Mouse (Mus musculus) embryonic facial prominence, embryonic 11.5 days (tissue): ENCODE data around the gene Hist1h3e. TPM values are rescaled to one million over a fixed set of nuclear protein-coding genes. Genes with fewer than 3 reads are reported as not detected.
A peak's percentile ranks its signal among the peaks of the same experiment; 100 is the strongest.

Experiments used
- ATAC-seq: fragments of 200-750 bp; cut with Nextera tagmentation; replicated peaks from 2 replicates; pipeline ENCODE4 v1.8.0; 2017; ENCODE audit warnings: low read depth; ENCODE audit not compliant: insufficient number of reproducible peaks, low FRiP score, low TSS enrichment
- DNase-seq: peaks from one replicate; pipeline ENCODE4 v3.0.0-alpha.2; 2015; ENCODE audit warnings: low spot score
- H3K27ac ChIP-seq: fragments of 300-500 bp; sonication (generic); replicated peaks from 2 replicates; pipeline ENCODE4 v1.5.1; 2014; ENCODE audit warnings: mild to moderate bottlenecking, low read depth, low read length, control low read depth
- H3K27me3 ChIP-seq: fragments of 300-500 bp; sonication (generic); 2 replicates; pipeline ENCODE4 v1.6.1; 2014; ENCODE audit warnings: mild to moderate bottlenecking, low read length, moderate library complexity, mixed read lengths; ENCODE audit not compliant: control insufficient read depth, insufficient read depth
- H3K36me3 ChIP-seq: fragments of 300-500 bp; sonication (generic); replicated peaks from 2 replicates; pipeline ENCODE4 v1.6.1; 2014; ENCODE audit warnings: low read depth, mild to moderate bottlenecking, low read length, moderate library complexity, mixed read lengths; ENCODE audit not compliant: control insufficient read depth, insufficient read depth
- H3K4me1 ChIP-seq: fragments of 300-500 bp; sonication (generic); 2 replicates; pipeline ENCODE4 v1.6.1; 2014; ENCODE audit warnings: low read length, mixed read lengths; ENCODE audit not compliant: control insufficient read depth, insufficient read depth
- H3K4me2 ChIP-seq: fragments of 300-500 bp; sonication (generic); 2 replicates; pipeline ENCODE4 v1.6.1; 2014; ENCODE audit warnings: low read depth, mild to moderate bottlenecking, control low read depth, low read length, moderate library complexity
- H3K4me3 ChIP-seq: fragments of 300-500 bp; sonication (generic); 2 replicates; pipeline ENCODE4 v1.5.1; 2014; ENCODE audit warnings: low read depth, low read length, control low read depth
- H3K9ac ChIP-seq: fragments of 300-500 bp; sonication (generic); replicated peaks from 2 replicates; pipeline ENCODE4 v1.6.1; 2014; ENCODE audit warnings: mild to moderate bottlenecking, control low read depth, low read length
- H3K9me3 ChIP-seq: fragments of 300-500 bp; sonication (generic); replicated peaks from 2 replicates; pipeline ENCODE4 v1.6.1; 2016; ENCODE audit warnings: mild to moderate bottlenecking, low read length, inconsistent platforms, mixed read lengths; ENCODE audit not compliant: control insufficient read depth
- WGBS: fragments of 180-500 bp; shearing (Covaris S2); extraction: QIAGEN DNeasy Blood & Tissue Kit; methylation state at CpG from one replicate; pipeline ENCODE4 v1.1.7; 2014; 5-methylcytosine and 5-hydroxymethylcytosine counted together
- polyA plus RNA-seq: library from polyadenylated mRNA; unstranded; fragments of >200 nt; fragmentation: Nextera tagmentation; extraction: Ambion mirVana; gene quantifications from 2 replicates; pipeline ENCODE4 v1.2.1, GENCODE M21; 2014

The Hist1h3e gene
- polyA plus RNA-seq, 1 experiment from 2014 or later, result 12.1 TPM

DNA sequence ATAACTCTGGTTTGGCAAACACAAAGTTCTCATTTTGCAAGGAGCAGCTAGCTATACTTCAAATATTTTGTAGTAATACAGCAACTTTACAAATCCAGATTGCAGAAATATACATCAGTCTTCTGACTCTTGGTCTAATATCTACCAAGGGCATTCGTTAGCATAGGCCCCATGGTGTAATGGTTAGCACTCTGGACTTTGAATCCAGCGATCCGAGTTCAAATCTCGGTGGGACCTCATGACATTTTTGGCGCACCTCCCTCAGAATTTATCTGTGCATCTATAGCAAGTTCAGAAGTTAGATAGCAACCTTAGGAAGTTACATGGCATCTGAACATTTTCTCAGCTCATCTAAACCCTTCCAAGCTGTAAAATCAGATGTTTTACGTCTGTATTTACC is 43.3 kb downstream of the Hist1h3e start:
- H3K9me3 ChIP-seq, result no peaks in the 10 kb centered on the region
- no peak overlapping the region for H3K9ac ChIP-seq
- 0% methylated on average over 6 of the region's 6 CpGs for WGBS
- H3K27ac ChIP-seq, result no peak overlapping the region
- no peaks in the 10 kb centered on the region for H3K36me3 ChIP-seq
- H3K4me3 ChIP-seq, result peak overlapping the region; percentile 28
- no peaks in the 10 kb centered on the region for H3K27me3 ChIP-seq
- H3K4me1 ChIP-seq, result no peaks in the 10 kb centered on the region
- DNase-seq, result peak; percentile 91
- ATAC-seq, result peak; percentile 54
- peak overlapping the region; percentile 16 for H3K4me2 ChIP-seq

DNA sequence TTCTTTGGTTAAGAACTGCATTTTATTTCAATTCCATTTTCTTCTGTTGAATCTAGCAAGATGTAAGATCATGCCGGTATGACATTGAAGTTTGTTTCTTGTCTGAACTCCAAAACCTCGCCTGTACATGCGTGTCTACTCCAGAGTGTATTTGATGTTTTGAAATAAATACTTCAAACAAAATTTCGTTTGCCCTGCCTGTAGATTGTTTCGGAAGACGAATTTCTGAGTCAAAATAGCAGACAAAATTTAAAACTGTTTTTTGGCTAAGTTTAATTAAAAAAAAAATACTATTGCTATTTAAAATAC is 43.9 kb downstream of the Hist1h3e start:
- Histone ChIP-seq H3K36me3 (no peaks in the 10 kb centered on the region), H3K9me3 (no peaks in the 10 kb centered on the region), H3K4me3 (peak overlapping the region; percentile 47), H3K27me3 (no peaks in the 10 kb centered on the region), H3K4me2 (peak overlapping the region; percentile 14), H3K27ac (no peak overlapping the region), H3K4me1 (no peaks in the 10 kb centered on the region), H3K9ac (no peak overlapping the region)
- under 1% methylated on average over 6 of the region's 6 CpGs for WGBS
- no peak for ATAC-seq
- DNase-seq, result no peak

DNA sequence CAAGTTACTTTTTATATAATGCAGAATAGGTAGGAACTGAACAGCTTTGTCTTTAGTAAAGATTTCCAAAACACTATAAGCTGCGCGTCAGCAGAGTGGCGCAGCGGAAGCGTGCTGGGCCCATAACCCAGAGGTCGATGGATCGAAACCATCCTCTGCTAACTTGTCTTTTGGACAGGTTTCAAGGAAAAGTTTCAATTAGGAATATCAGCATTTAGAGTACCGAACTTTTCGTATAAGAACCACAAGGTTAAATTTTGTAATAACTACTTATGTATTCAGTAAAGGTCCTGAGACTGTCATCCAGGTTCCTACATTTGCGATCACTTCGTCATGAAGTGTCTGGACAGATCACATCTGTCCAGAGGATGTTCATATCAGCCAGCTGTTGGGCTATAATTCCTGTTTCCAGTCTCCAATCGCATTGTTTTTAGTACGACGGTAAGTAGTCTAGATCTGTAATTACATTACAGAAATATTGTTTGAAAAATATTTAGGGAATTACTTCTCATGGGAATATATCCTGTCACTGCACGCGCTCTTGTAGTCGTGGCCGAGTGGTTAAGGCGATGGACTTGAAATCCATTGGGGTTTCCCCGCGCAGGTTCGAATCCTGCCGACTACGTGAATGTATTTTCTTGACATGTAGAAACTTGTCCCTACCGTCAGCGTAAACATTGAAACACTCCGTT is 44.4 kb downstream of the Hist1h3e start:
- H3K27me3 ChIP-seq, result no peaks in the 10 kb centered on the region
- H3K27ac ChIP-seq, result no peak overlapping the region
- peak overlapping the region; percentile 78 for H3K4me2 ChIP-seq

DNA sequence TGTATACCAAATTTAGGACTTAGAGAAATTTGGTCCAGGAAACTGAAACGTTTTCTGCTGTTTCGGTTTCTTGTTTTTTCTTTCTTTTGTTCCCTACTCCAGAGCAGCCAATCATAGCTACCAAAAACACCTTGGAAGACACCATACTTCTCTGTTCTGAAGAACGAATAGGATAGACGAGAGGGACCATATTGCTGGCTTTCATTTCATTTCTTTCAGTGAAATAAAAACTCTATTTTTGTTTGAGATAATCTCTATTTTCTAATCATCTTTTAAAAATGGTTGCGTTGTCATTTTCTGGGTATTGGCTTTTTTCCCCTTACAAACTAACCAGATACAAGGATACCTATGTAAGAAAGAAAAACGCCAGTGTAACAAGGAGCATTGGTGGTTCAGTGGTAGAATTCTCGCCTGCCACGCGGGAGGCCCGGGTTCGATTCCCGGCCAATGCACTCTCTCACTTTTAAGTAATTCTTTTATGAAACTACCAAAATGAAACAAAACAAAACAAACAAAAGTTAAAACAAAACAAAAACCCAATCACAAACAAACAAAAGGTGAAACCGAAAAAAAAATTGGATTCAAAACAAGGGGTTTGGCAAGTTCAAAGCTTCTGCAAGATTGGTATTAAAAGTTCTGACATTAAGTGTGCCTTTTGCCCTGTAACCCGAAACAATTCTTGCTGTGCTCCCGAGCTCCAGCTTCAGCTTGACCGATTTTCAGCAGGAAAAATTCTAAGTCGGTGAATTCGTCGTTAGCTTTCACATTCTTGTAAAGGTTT is 45.2 kb downstream of the Hist1h3e start:
- peak; percentile 86 for DNase-seq
- WGBS, result under 1% methylated on average over 19 of the region's 19 CpGs
- H3K36me3 ChIP-seq, result no peaks in the 10 kb centered on the region
- H3K27ac ChIP-seq, result no peak overlapping the region
- ATAC-seq, result 0 out of 2 replicates have a peak, but pooled peaks have one; percentile 4
- peak overlapping the region; percentile 37 for H3K9ac ChIP-seq
- H3K4me1 ChIP-seq, result no peaks in the 10 kb centered on the region
- H3K9me3 ChIP-seq, result no peaks in the 10 kb centered on the region
- H3K27me3 ChIP-seq, result no peaks in the 10 kb centered on the region
- peak overlapping the region; percentile 55 for H3K4me2 ChIP-seq
- H3K4me3 ChIP-seq, result peak overlapping the region; percentile 47

More for the DNA sequence above, 44.4 kb downstream of the Hist1h3e start:
- H3K4me1 ChIP-seq, result no peaks in the 10 kb centered on the region
- DNase-seq, result peak; percentile 90
- H3K36me3 ChIP-seq, result no peaks in the 10 kb centered on the region
- peak; percentile 71 for ATAC-seq
- H3K4me3 ChIP-seq, result peak overlapping the region; percentile 47
- under 1% methylated on average over 27 of the region's 27 CpGs for WGBS
- no peaks in the 10 kb centered on the region for H3K9me3 ChIP-seq
- H3K9ac ChIP-seq, result peak overlapping the region; percentile 37

DNA sequence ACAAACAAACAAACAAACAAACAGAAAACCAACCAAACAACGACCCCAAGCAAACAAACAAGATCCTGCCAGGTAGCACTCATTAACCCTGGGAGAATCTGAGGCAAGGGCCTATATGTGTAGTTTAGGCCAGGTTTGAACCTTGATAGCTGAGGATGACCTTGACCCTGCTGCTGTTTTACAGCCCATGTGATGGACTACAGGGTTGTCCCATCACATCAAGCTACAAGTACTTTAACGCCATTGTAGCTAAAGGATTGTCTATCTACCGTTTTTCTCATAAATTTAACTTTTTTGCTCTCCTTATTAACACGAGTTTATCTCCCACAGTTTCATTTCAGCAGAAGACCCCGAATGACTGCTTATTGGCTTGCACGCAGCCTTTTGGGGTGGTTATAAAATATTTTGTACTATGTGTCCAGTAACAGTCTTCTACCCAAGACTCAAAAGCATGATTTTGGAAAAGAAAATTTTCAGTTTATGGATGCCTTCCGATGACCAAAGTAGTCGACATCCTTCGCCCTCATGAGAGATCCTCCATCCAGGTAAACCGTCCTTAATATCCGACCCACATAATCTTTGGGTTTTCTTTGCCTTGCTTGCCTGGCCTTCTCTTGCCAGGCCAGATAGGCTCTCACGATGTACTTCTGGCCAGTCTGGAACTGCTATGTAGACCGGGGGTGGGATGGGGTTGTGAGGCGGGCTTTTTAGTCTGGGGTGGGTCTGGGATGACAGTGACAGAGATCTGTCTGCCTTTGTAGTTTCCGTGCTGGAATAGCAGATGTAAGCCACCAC is 46.1 kb downstream of the Hist1h3e start:
- WGBS, result 49% methylated on average over 15 of the region's 15 CpGs
- no peak overlapping the region for H3K27ac ChIP-seq
- no peaks in the 10 kb centered on the region for H3K4me1 ChIP-seq
- ATAC-seq (no peak), DNase-seq (no peak)
- peak overlapping the region; percentile 47 for H3K4me3 ChIP-seq
- H3K36me3 ChIP-seq, result no peaks in the 10 kb centered on the region
- H3K4me2 ChIP-seq, result peak overlapping the region; percentile 52
- peak overlapping the region; percentile 44 for H3K9ac ChIP-seq
- no peaks in the 10 kb centered on the region for H3K27me3 ChIP-seq
- no peaks in the 10 kb centered on the region for H3K9me3 ChIP-seq

DNA sequence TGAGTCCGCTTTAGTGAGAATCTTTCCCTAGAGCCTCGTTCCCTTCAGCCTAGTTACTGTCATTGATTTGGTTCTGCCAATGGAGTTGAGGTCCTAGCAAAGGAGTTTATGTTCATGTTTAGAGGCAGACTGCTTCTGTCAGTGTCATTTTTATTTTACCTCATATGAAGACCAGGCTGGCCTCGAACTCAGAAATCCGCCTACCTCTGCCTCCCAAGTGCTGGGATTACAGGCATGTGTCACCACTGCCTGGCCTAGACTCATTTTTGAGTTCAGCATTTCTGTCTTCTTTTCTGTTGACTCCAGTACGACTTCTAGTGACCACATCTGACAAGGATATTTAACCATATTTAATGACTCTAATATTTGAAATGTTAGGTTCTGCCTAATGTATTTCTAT is 46.9 kb downstream of the Hist1h3e start:
- Histone ChIP-seq H3K4me2 (no peak overlapping the region), H3K36me3 (no peaks in the 10 kb centered on the region), H3K9me3 (no peaks in the 10 kb centered on the region), H3K4me3 (no peak overlapping the region), H3K9ac (no peak overlapping the region), H3K27ac (no peak overlapping the region), H3K27me3 (no peaks in the 10 kb centered on the region), H3K4me1 (no peaks in the 10 kb centered on the region)
- ATAC-seq, result no peak
- DNase-seq, result no peak
- WGBS, result 74% methylated on average over 5 of the region's 5 CpGs

DNA sequence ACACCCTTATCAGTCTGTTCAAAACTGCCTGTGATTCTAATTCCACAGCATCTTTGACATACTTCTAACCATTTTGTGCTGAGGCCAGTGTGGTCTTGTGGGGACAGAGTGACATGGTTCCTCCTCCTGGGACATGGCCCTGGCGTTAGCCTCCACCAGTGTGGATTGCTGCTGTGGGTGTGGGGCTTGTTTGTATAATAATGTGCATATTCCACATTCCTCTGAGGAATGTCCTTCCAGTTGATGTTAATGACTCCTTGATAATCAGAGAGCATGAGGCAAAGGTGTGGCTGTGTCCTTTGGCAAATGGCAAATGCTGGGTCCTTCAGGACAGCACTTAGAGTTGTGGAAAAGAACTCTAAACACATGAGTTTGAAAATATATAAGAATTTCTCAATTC is 48.7 kb downstream of the Hist1h3e start:
- WGBS, result 95% methylated on average over 1 of the region's 1 CpGs
- Histone ChIP-seq H3K4me1 (no peaks in the 10 kb centered on the region), H3K9ac (no peak overlapping the region), H3K36me3 (no peaks in the 10 kb centered on the region), H3K27me3 (no peaks in the 10 kb centered on the region), H3K27ac (no peak overlapping the region), H3K4me2 (no peak overlapping the region), H3K9me3 (no peaks in the 10 kb centered on the region), H3K4me3 (no peak overlapping the region)
- ATAC-seq (no peak), DNase-seq (no peak)
